Mouse (Mus musculus) megakaryocyte, adult 5-6 weeks (primary cell): ENCODE results near the gene Tln2. TPM values are rescaled to one million over a fixed set of nuclear protein-coding genes. Genes with fewer than 3 reads are reported as not detected.

ENCODE experiments used
- ATAC-seq: 2 replicates; pipeline ENCODE4 v1.8.0; 2016; ENCODE audit warnings: mild to moderate bottlenecking, inconsistent platforms; ENCODE audit not compliant: poor library complexity, severe bottlenecking
- total RNA-seq, 2 experiments: library from RNA; stranded (forward) in 1 of 2; stranded (reverse) in 1 of 2; fragments of 153-499, 151-499 nt in 1 of 2; fragments of 221-1000, 200-1000 nt in 1 of 2; gene quantifications; 2 replicates each; pipeline versions ENCODE4 v1.2.3 to v1.2.4; 2015 to 2017

The Tln2 gene
- total RNA-seq, 2 experiments from 2014 or later: 0.40 to 1.0 TPM

- ATAC-seq: no peak
Measured at GRCm38 (mm10) chr9:67368078-67368477, 191.4 kb downstream of the Tln2 start.

GRCm38 (mm10) chr9:67362511-67362910 lies 197.0 kb downstream of the Tln2 start:
- ATAC-seq: no peak

- ATAC-seq: no peak
Measured at GRCm38 (mm10) chr9:67362053-67362452, 197.4 kb downstream of the Tln2 start.

- no peak for ATAC-seq
Measured at GRCm38 (mm10) chr9:67361511-67361910, 198.0 kb downstream of the Tln2 start.

- no peak for ATAC-seq
Measured at GRCm38 (mm10) chr9:67354356-67354755, 205.1 kb downstream of the Tln2 start.

GRCm38 (mm10) chr9:67353365-67353764 lies 206.1 kb downstream of the Tln2 start:
- no peak for ATAC-seq

GRCm38 (mm10) chr9:67348983-67349382 lies 210.5 kb downstream of the Tln2 start:
- ATAC-seq: no peak

GRCm38 (mm10) chr9:67347184-67347583 lies 212.3 kb downstream of the Tln2 start:
- no peak for ATAC-seq

- no peak for ATAC-seq
Measured at GRCm38 (mm10) chr9:67331281-67331680, 228.2 kb downstream of the Tln2 start.

GRCm38 (mm10) chr9:67328451-67328850 lies 231.1 kb downstream of the Tln2 start:
- no peak for ATAC-seq

GRCm38 (mm10) chr9:67321886-67322285 lies 237.6 kb downstream of the Tln2 start:
- no peak for ATAC-seq

GRCm38 (mm10) chr9:67315356-67315755 lies 244.1 kb downstream of the Tln2 start:
- ATAC-seq: no peak

GRCm38 (mm10) chr9:67304992-67305391 lies 254.5 kb downstream of the Tln2 start:
- ATAC-seq: no peak

- ATAC-seq: no peak
Measured at GRCm38 (mm10) chr9:67303986-67304385, 255.5 kb downstream of the Tln2 start.

GRCm38 (mm10) chr9:67303038-67303437 lies 256.5 kb downstream of the Tln2 start:
- ATAC-seq: no peak

GRCm38 (mm10) chr9:67302386-67302989 lies 257.0 kb downstream of the Tln2 start:
- ATAC-seq: peak; percentile 71

- no peak for ATAC-seq
Measured at GRCm38 (mm10) chr9:67301571-67301970, 257.9 kb downstream of the Tln2 start.

GRCm38 (mm10) chr9:67300769-67301168 lies 258.7 kb downstream of the Tln2 start:
- no peak for ATAC-seq

- ATAC-seq: no peak
Measured at GRCm38 (mm10) chr9:67300346-67300745, 259.2 kb downstream of the Tln2 start.

- no peak for ATAC-seq
Measured at GRCm38 (mm10) chr9:67299164-67299563, 260.3 kb downstream of the Tln2 start.

- ATAC-seq: no peak
Measured at GRCm38 (mm10) chr9:67297236-67297889, 262.1 kb downstream of the Tln2 start.

GRCm38 (mm10) chr9:67287457-67287856 lies 272.0 kb downstream of the Tln2 start:
- ATAC-seq: no peak

- ATAC-seq: no peak
Measured at GRCm38 (mm10) chr9:67286801-67287200, 272.7 kb downstream of the Tln2 start.
